Mouse (Mus musculus) frontal cortex, postnatal 10 days (tissue): ENCODE measurements around the gene Tie1.

ENCODE experiments used
- DNase-seq, 2 experiments: peaks; one replicate each; pipeline ENCODE4 v3.0.0; 2022; ENCODE audit warnings: low spot score in 2 of 2, mixed read lengths in 1 of 2

Gene Tie1

DNA sequence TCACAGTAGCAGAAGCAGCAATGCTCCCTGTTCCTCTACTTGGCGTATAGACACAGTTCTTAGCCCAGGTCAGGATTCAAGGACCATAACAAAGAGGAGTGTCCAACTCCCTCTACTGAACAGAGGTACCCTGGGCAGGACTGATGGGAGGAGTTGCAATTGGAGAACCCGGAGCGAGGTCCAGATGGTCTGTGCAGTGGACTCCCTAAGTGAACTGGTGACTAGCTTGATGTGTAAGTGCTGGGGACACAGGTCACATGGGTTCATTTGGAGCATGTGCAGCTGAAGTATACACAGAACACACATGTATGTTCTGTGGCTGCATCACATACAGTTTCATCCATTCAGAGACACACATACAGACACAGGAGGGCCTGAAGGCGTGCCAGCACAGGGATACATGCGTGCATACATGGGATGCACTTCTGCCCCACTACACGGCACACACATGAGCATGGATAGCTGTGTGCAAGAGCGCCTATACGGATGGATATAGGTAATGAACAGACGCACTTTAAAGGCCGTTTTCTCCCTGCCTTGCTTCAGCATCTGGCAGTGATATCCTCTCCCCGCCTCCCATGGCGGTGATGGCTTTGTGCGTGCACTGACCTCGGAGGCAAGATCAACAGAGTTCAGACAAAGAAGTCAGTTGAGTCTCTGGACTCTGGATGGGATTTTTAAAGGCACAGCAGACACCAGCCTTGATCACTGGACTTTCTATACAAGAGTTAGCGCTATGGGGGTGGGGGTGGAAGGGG, 12.9 kb downstream of the Tie1 start:
- DNase-seq, result no peak

DNA sequence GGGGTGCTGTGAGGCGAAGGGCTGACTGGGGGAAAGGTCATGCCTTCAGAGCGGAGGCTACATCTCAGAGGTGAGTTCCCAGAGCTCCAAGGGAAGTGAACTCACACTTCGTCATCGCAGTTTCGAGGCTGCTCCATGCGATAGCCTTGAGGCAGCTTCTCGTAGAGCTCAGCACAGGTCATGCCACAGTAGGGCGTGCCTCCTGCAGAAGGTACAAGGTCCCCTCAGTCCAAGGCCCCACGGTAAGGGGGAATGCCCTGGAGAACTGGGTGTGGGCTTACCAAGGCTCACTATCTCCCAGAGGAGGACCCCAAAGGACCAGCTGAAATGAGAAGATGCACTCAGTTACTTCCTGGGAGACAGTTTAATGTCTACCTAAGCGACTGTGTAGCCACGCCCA, 17.2 kb downstream of the Tie1 start:
- DNase-seq, result no peak

DNA sequence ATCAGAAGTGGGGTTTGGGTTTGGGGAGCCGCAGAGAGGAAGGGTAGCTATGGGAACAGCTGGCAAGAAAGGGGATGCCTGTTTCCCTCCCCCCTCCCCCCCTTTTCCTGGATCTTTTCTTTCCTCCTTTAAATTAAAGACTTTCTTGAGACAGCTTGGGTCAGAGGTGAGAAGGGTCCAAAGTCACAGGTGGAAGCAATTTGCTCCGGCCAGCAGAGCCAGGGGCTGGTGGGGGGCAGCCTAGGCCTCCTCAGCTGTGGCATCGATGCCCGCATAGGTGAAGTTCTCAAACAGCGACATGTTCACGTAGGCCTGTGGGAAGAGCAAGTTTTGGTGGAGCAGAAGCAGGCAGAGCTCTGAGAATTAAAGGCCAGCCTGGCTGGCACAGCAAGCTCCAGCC, 18.6 kb downstream of the Tie1 start:
- DNase-seq, result no peak

DNA sequence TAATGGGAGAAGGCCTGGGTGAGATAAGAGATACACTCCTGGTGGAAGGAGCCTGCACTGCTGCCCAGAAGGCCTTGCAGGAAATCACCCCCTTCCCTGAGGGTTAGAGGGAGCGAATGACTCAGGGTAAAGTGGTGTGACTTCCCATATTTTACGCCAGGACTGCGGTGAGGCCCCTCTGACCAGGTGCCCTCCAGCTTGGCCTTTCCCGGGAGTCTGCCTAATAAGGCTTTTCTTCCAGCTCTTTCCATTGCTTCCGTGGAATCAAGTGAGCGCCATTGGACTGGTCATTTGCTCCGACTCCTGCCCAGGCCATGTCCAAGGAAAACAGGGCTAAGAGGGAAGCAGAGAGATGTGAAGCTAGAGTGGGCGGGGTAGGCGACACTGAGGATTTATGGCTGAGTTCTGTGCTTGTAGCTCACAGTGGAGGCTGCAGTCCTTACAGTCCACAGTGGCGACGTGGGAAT, 24.1 kb downstream of the Tie1 start:
- no peak for DNase-seq

DNA sequence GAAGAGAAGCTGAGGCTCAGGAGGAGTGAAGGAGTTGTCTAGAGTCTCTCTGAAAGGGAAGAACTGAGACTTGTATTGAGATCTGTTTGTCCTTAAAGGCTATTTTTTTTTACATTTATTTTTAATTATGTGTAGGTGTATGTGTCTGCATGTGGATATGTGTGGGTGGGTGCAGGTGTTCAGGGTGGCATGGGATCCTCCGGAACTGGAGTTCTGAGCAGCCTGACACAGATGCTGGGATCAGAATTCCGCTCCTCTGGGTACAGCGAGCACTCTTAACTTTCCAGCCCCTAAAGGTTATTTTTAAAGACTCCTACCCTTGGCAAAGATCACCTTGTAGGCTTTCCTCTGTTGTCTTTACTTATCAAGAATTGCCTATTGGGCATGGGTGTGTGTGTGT, 24.9 kb downstream of the Tie1 start:
- DNase-seq, result no peak

DNA sequence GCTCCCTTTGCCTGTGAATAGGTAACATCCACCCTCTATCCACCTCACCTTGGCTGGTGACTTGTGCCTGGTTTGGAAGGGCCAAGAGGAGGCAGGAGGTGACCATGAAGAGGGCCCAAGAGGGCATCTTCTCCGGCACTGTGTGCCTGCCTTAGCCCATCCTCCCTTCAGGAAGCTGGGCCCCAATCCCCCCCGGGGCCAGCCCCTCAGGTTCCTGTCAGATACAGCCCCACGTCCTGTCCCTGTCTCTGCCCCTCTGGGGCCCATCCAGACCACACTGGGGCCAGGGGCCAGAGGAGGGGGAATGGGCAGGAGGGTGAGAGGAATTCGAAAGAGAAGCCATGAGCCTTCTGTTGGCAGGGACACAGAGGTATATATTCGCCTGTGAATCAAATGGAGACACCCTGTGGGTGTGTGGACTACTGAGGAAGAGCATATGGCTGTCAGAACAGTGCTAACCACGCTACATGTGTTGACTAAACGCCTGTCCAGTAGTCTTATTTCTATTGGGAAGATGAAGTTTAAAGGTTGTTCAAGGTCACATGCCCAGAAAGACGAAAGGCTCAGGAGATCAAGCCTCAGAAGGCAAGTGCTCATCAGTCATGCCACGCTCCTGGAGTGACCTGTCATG, 32.4 kb downstream of the Tie1 start, which contains the start of gene Mpl:
Mpl (minus strand) TSS at position 169 of the 631 bp plus-strand sequence.
- no peak for DNase-seq

DNA sequence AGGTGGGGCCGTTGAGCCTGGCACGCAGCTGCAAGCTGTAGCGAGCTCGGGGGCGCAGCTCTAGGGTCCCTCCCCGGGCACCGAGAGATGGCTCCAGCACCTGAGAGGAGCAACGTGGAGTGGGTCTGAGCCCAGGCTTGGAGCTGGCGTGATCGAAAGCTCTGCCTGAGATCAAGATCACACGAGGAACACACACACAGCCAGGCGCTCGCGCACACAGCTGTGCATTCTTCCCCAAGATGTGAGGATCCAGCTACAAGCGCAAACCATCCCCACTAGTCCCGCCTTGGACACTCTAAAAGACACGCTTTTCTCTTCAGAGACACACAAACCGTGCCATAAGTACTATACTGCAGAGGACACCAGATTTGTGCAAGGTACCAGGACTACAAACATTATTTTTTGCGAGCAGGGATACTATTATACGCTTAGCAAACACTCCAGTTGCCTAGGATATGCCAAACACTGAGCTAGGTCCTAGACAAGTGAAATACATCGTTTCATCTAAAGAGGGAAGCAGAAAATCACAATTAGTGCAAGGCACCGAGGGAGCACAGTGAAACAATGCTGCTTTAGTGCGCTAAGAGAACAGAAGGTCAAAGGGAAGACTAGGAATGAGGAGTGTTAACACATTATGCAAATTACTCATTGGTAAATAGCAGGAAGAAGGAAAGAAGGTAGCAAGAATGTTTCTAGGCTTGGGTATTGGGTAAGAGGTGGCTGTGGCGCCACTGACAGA, 43.3 kb downstream of the Tie1 start:
- no peak for DNase-seq

DNA sequence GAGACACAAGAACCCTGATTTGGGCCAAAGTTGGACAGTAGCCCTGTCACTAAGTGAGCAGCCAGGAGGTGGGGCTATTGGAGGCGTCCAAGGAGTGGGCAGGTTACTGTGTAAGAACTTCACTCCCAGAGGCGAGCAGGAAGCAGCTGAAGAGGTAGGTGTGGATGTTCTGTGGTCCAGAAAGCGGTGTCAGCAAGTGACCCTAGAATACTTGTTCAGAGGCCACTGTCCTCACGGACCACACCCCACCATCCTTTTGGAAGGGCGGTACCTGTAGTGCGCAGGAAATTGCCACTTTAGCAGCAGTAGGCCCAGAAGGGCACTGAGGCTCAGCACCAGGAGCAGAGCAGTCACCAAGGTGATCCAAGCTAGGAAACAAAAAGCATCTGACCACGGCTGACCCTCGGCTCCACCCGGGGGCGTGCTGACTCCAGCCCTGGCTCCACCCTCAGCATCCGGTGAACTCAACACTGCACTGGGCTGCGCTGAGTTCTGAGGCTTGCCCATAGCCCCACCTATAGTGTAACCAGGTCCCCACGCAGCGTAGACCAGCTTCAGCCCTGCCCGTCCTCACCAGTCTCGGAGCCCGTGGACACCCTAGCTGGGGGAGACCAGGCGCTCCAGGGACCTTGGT, 44.0 kb downstream of the Tie1 start:
- DNase-seq, result no peak

DNA sequence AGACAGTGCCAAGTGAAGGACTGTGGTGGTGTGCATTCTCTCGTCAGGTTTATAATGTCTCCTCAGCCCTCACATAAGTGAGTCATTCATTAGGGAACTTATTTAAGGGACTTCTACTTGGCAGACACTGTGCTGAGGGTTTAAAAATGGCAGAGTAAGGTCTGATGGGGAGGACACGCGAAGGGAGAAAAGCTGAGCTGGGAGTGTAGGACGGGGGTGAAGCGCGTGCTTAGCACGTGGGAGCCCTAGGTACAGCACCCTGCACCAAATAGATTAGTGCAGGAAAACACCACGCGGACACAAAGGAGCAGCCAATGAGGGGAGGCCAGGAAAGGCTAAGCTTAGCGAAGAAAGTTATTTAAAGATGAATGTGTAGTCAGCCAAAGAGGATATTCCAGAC, 44.8 kb downstream of the Tie1 start:
- DNase-seq, result no peak

DNA sequence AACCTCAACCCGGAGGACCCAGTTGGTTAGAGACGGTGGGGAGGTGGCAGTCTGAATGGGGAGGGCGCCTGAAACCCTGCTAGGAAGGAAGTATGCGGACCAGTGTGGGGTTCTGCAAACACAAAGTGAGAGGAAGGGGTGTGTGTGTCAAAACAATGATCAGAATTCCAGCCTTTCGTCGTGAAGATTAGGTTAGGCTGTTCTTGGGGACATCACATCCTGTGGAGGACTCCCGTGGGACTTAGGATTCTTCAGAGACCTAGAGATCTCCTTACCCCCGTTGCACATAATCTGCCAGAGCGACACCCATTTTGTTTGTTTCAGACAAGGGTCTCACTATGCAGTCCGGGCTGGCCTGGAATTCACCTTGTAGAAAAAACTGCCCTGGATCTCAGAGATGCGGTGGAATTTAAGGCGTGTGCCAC, 52.0 kb downstream of the Tie1 start:
- DNase-seq, result no peak

DNA sequence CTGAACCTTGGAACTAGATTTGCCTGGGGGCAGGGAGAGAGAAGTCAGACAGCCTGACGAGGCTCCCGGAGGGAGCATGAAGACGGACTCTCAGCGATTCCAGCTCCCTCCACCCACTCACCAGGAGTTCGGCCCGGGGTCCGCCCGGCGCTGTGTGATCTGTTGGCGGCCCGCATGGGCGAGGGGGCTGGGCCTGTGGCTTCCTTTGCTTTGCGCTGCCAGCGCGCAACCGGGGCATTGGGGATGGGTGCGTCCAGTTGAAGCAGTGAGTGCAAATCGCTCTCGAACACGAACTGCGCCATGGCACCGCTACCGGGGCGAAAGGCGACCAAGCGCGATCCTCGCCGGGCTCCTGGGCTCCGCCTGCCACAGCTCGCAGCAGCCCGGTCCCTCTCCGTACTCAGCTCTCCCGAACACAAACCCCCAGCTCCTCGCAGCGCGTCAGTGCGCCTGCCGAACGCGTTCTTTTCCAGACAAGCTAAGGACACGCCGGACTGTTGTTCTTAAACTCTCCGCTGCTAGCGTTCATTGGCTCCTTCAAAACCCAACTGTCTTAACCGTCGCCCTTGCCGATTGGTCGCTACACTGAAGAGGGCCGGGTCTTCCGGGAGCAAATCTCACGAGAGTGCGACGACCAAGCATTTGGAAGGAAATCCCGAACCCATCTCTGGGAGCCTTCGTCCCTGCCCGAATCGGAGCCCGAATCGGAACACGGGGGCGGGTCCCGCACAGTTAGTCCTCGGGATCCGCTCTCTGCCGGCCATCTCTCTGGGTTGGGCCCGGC, 52.8 kb downstream of the Tie1 start, which contains the start of gene Cdc20:
Cdc20 (minus strand) TSS at position 533 of the 784 bp plus-strand sequence.
- DNase-seq, result peak; percentile 92

DNA sequence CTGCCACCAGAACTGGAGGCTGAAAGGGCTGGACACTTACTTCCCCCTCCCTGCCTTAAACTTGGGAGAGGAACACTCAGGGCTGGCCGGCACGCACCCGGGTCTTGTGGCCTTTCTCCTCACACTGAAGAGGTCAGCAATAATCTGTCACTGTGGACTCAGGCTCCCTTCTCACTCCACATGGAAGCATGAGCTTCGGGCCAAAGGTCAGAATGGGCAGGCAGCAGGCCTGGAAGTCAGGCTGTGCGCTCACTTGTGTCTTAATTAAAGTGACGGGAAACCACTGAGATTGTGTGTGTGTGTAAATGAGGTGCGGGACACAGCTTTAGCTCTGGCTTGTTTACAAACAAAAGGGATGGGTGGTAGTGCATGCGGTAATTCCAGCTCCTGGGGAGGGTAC, 57.5 kb downstream of the Tie1 start:
- DNase-seq, result no peak

DNA sequence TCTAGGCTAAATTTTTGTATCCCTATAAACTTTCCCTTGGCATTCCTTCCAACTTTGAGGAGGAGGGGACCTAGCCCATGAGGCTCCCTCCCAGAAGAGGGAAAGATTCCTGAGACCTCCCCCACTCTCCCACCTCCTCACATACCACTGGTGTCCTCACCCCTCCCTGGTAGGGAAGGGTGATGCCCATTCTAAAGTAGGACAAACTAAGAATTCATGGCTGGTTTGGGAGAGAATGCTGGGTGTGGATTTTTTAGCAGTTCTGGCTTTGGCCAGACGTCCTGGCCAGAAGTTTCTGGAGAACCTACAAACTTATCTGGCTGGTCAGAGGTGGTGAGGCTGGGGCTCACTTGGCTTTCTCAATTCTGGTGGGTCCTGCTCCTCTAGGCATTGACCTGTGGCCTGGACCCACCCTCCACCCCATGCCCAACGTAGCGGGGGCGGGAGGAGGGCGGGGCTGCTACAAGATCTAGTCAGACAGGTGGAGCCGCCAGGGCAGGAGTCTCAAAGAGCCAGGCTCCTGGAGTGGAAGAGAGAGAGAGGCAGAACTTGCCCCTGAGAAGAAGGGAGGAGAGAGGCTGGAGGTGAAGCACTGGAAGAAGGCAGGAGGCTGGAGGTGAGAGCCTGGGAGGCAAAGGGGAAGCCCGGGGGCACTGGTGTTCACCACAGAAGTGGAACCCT, 60.5 kb downstream of the Tie1 start:
- no peak for DNase-seq

DNA sequence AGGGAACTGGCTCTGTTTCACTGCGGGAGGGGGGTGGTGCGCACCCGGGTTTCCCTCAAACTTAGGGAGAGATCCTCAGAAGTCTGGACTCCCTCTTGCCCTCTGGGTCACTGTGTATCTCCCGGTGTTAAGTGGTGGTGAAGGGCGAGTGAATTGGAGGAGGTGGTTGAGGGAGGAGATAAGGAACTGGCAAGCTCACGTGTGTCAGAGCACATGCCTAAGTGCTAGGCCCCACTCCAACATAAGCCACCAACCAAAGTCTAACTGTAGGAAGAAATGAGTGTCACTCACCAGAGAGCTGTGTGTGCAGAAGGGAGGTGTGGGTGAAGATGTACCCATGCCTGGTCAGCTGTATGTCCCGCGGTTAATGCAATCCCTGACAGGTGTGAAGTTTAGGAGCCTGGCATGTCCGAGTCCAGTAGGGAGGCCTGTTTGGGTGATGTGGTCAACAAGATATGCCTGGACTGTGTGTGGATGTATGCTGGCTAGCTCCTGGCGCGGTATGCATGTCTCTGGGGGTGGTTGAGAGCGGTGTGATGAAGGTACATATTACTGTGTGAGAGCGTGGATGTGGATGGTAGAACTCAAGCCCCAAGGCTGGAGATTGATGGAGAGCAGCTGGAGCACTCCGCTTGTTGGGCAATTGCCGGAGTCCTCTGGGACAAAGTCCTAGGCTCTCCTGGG, 61.2 kb downstream of the Tie1 start:
- no peak for DNase-seq

DNA sequence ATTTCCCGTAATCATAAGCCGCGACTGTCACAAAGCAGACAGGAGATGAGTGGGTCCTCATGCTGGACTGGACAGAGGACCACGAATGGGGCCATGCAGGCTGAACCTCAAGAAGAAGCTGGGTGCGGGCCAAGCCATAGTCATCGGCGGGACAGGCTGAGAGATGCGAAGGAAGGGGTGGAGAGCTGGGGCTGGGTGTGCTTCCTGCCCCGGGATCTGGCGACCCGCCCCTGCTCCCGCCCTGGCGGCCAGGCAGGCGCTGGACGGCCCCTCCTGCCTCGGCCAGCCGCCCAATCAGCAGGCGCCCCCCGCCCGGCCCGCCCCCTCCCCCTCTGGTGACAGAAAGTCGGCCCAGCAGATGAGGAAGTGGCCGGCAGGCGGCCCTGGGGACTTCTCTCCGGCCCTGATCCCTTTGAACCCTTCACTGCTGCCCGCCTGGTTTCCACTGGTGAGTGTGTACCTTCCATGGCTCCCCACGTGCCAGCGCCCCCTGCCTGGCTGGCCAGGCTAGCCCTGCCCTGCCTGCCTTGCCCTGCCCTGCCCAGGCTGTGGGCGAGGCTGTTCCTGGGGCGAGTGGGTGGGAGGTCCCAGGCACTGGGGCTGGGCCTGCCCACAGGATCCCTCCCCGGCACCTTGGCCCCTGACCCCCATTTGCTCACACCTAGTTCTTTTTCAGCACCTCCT, 62.0 kb downstream of the Tie1 start, which contains the start of gene Elovl1:
Elovl1 (plus strand) TSS at position 326 of the 684 bp plus-strand sequence.
- peak; percentile 73 to 76 for DNase-seq

DNA sequence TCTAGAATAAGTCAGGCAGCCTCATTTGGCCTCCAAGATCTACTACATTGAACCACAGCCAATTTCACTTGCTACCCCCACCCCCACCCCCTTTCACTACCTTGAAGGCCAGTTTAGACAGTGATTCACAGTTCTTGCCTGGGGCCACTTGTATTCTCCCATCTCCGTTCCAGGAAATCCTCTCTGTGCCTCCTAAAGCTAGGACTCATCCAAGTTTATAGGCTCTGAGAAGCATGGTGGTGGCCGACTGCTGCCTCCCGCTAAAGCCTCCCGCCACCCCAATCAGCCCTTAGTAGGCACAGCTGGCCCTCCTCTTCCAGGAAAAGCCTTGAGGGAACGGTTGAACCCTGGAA, 62.5 kb downstream of the Tie1 start:
- no peak for DNase-seq

DNA sequence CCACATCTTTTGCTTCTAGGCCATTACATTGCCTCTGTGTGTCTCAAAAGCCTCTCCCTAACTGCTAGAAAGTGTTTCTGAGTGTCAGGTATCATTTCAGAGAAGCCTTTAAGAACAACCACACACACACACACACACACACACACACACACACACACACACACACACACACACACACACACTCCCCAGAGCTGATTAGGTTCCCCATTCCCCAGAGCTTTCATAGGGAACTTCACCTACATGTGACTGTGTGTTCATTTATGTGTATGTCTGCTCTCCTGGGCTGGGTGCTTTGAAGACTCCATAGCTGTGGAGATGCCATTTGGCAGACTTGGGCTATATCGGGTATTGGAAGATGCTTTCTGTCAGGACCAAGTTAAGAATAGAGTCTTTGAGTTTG, 64.5 kb downstream of the Tie1 start:
- DNase-seq, result no peak

DNA sequence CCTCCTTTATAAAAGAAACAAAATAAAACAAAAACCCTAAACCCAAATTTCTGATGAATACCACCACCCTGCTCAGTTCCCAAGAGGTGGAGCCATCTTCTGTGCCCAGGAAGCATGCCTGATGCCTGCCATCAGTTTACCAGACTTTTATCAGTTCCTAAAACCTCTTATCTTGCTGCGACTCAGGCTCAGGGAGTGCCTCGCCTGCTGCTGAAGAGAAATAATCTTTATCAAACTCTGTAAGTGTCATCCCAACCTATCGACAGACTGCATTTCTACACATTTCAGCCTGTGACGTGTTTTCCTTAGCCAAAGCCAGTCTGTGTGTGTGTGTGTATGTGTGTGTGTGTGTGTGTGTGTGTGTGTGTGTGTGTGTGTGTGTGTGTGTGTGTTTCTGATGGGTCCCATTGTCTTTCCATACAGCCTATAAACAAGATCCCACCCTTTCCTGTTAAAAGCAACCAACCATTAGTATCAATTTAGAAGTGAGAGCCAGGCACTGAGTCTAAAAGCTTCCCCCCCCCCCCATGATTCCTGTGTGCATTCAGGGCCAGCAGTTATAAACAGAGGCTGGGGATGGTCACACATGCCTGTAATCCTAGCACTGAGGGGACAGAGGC, 65.2 kb downstream of the Tie1 start:
- no peak for DNase-seq

DNA sequence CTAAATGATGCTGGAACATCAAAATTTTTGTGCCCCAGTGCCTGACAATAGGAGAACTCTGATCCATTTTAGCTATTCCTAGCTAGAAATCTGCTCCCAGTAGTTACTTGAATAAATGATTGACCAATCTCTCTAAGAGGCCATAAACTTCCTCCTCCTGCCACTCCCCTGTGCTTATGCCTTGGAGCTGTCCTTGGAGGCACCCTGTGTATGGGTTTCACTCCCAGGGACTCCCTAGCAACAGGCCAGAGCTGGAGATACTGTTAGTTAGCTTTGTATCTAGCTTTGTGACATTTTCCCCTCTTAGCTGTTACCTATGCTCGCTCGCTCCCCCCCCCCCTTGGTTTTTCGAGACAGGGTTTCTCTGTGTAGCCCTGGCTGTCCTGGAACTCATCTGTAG, 68.5 kb downstream of the Tie1 start:
- DNase-seq, result no peak
